Mouse (Mus musculus) granulocyte monocyte progenitor cell, adult 5-6 weeks (primary cell): ENCODE data around the gene Snx29. TPM values are rescaled to one million over a fixed set of nuclear protein-coding genes. Genes with fewer than 3 reads are reported as not detected.

ENCODE experiments used
- ATAC-seq: replicated peaks from 2 replicates; pipeline ENCODE4 v1.8.0; 2016; ENCODE audit warnings: mild to moderate bottlenecking, moderate TSS enrichment, inconsistent platforms; ENCODE audit not compliant: poor library complexity, severe bottlenecking
- total RNA-seq, 2 experiments: library from RNA; stranded (forward) in 1 of 2; stranded (reverse) in 1 of 2; fragments of 200-712, 200-1000 nt in 1 of 2; fragments of >200 nt in 1 of 2; fragmentation: Nextera tagmentation in 1 of 2; gene quantifications; 2 replicates each; pipeline ENCODE4 v1.2.3; 2014 to 2017

The Snx29 gene
- total RNA-seq, 2 experiments from 2014 or later: 7.8 to 21.2 TPM

GRCm38 (mm10) chr16:11747867-11748266, 425.2 kb downstream of the Snx29 start:
- ATAC-seq: no peak

GRCm38 (mm10) chr16:11749111-11749510, 426.4 kb downstream of the Snx29 start:
- ATAC-seq: no peak

GRCm38 (mm10) chr16:11750605-11751004, 427.9 kb downstream of the Snx29 start:
- ATAC-seq: no peak

- no peak; the same call in 1 of the 2 replicates for ATAC-seq
Measured at GRCm38 (mm10) chr16:11752557-11752956, 429.8 kb downstream of the Snx29 start.

GRCm38 (mm10) chr16:11753466-11753865, 430.8 kb downstream of the Snx29 start:
- no peak for ATAC-seq

- no peak for ATAC-seq
Measured at GRCm38 (mm10) chr16:11754136-11754535, 431.4 kb downstream of the Snx29 start.

- peak; percentile 84 for ATAC-seq
Measured at GRCm38 (mm10) chr16:11755281-11756066, 432.8 kb downstream of the Snx29 start.

GRCm38 (mm10) chr16:11756598-11757245, 434.0 kb downstream of the Snx29 start:
- no peak for ATAC-seq

GRCm38 (mm10) chr16:11757471-11757870, 434.8 kb downstream of the Snx29 start:
- ATAC-seq: no peak

GRCm38 (mm10) chr16:11757951-11758350, 435.2 kb downstream of the Snx29 start:
- peak; percentile 34; the same call in 1 of the 2 replicates for ATAC-seq

- no peak for ATAC-seq
Measured at GRCm38 (mm10) chr16:11772318-11772717, 449.6 kb downstream of the Snx29 start.

- ATAC-seq: no peak
Measured at GRCm38 (mm10) chr16:11774321-11774720, 451.6 kb downstream of the Snx29 start.

GRCm38 (mm10) chr16:11776528-11776927, 453.8 kb downstream of the Snx29 start:
- ATAC-seq: no peak

- no peak for ATAC-seq
Measured at GRCm38 (mm10) chr16:11778191-11778590, 455.5 kb downstream of the Snx29 start.

- no peak for ATAC-seq
Measured at GRCm38 (mm10) chr16:11778715-11779460, 456.2 kb downstream of the Snx29 start.

- ATAC-seq: no peak
Measured at GRCm38 (mm10) chr16:11782082-11782481, 459.4 kb downstream of the Snx29 start.

- ATAC-seq: no peak
Measured at GRCm38 (mm10) chr16:11783337-11783736, 460.6 kb downstream of the Snx29 start.

- ATAC-seq: no peak
Measured at GRCm38 (mm10) chr16:11784354-11784753, 461.6 kb downstream of the Snx29 start.

GRCm38 (mm10) chr16:11785806-11786205, 463.1 kb downstream of the Snx29 start:
- ATAC-seq: no peak

- no peak for ATAC-seq
Measured at GRCm38 (mm10) chr16:11790476-11790875, 467.8 kb downstream of the Snx29 start.

- ATAC-seq: no peak
Measured at GRCm38 (mm10) chr16:11793391-11793790, 470.7 kb downstream of the Snx29 start.
